Mouse (Mus musculus): ENCODE data around the gene Apol9a. TPM values are rescaled to one million over a fixed set of nuclear protein-coding genes. Genes with fewer than 3 reads are reported as not detected.

The Apol9a gene
- polyA plus RNA-seq, 1 experiment, result 0.67 TPM

- Histone ChIP-seq H3K36me3 (ENCODE audit: control insufficient read depth, insufficient read depth, low read length) (no peaks in the 10 kb centered on the region), H3K27ac (ENCODE audit: insufficient read depth, low read length) (no peak overlapping the region), H3K4me3 (ENCODE audit: extremely low read depth, insufficient read depth, insufficient read length) (no peak overlapping the region), H3K4me1 (ENCODE audit: control insufficient read depth, insufficient read depth, insufficient read length) (no peaks in the 10 kb centered on the region), H3K27me3 (ENCODE audit: control insufficient read depth, insufficient read depth, low read length) (no peaks in the 10 kb centered on the region)
- DNase-seq (ENCODE audit: low read depth in 1 of 2, low spot score in 2 of 2), result no peak
- TF ChIP-seq CTCF (IDR thresholded peaks at IDR 0.05; ENCODE audit: extremely low read depth, insufficient read depth, insufficient read length, insufficient replicate concordance) (no peak), POLR2A (IDR thresholded peaks at IDR 0.05; ENCODE audit: low read depth, low read length) (no peak)
- 93% methylated on average over 6 of the region's 6 CpGs for WGBS
Measured at GRCm38 (mm10) chr15:77354848-77355551, 55.9 kb downstream of the Apol9a start.

GRCm38 (mm10) chr15:77354496-77354847, 56.5 kb downstream of the Apol9a start:
- no peaks in the 10 kb centered on the region for H3K27me3 ChIP-seq (ENCODE audit: control insufficient read depth, insufficient read depth, low read length)
- TF ChIP-seq CTCF (IDR thresholded peaks at IDR 0.05; ENCODE audit: extremely low read depth, insufficient read depth, insufficient read length, insufficient replicate concordance) (no peak), POLR2A (IDR thresholded peaks at IDR 0.05; ENCODE audit: low read depth, low read length) (no peak)
- DNase-seq (ENCODE audit: low read depth in 1 of 2, low spot score in 2 of 2), result no peak
- H3K36me3 ChIP-seq (ENCODE audit: control insufficient read depth, insufficient read depth, low read length), result no peaks in the 10 kb centered on the region
- no peaks in the 10 kb centered on the region for H3K4me1 ChIP-seq (ENCODE audit: control insufficient read depth, insufficient read depth, insufficient read length)
- H3K27ac ChIP-seq (ENCODE audit: insufficient read depth, low read length), result no peak overlapping the region
- H3K4me3 ChIP-seq (ENCODE audit: extremely low read depth, insufficient read depth, insufficient read length), result no peak overlapping the region
- 83% methylated on average over 4 of the region's 4 CpGs for WGBS

Other genes starting within 250 kb of the Apol9a start
- 6.6 and 10.0 TPM in 2 replicates for gene Rbfox2, start 104.1 kb downstream of the Apol9a start, polyA plus RNA-seq (2012; rRNA removed)
- 0.12 and 0.18 TPM in 2 replicates for gene Apol7a, start 12.0 kb downstream of the Apol9a start, polyA plus RNA-seq (2012; rRNA removed)
- gene Apol7b, start 36.4 kb upstream of the Apol9a start, polyA plus RNA-seq (2012; rRNA removed), result 0.11 and 0.19 TPM in 2 replicates
- 0.04 and 0.13 TPM in 2 replicates for gene Apol10a, start 65.9 kb upstream of the Apol9a start, polyA plus RNA-seq (2012; rRNA removed)
- 0.09 and 0.48 TPM in 2 replicates for gene Apol11a, start 97.1 kb upstream of the Apol9a start, polyA plus RNA-seq (2012; rRNA removed)
- gene Apol7c, start 122.2 kb upstream of the Apol9a start, polyA plus RNA-seq (2012; rRNA removed), result 27.9 and 29.8 TPM in 2 replicates
- not detected in 2 replicates for gene 1700025B11Rik, start 150.8 kb upstream of the Apol9a start, polyA plus RNA-seq (2012; rRNA removed)
- 0.46 and 0.53 TPM in 2 replicates for gene Apol10b, start 185.0 kb upstream of the Apol9a start, polyA plus RNA-seq (2012; rRNA removed)
- 0.22 TPM in 1 of 2 replicates, not detected in the other for gene Gm36245, start 188.1 kb upstream of the Apol9a start, polyA plus RNA-seq (2012; rRNA removed)
- gene Apol11b, start 232.2 kb upstream of the Apol9a start, polyA plus RNA-seq (2012; rRNA removed), result 4.4 and 16.3 TPM in 2 replicates

Data from spleen, adult 2 months (tissue).